Mouse (Mus musculus) right cerebral cortex, postnatal 4 days (tissue): Measurements from ENCODE around the gene Slc16a10.

Experiments used
- DNase-seq: peaks from one replicate; pipeline ENCODE4 v3.0.0-alpha.2; 2022

Slc16a10 gene

DNA sequence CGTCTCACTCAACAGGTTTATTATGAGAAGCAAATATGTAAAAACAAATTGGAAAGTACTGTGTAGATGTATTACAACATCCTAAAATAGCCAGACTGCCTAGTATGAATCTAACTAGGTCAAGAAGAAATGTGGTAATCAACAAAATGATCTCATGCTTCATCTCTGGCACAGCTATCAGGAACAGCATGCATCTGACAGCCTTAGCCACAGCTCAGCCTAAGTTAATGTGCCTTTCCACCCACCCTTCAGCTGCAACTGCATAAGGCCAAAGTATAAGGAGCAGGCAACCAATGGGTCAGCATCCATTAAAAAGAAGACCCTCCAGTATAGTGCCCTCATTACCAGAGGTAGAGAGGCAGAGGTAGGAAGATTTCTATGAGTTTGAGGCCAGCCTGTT, 34.1 kb downstream of the Slc16a10 start:
- DNase-seq: no peak

DNA sequence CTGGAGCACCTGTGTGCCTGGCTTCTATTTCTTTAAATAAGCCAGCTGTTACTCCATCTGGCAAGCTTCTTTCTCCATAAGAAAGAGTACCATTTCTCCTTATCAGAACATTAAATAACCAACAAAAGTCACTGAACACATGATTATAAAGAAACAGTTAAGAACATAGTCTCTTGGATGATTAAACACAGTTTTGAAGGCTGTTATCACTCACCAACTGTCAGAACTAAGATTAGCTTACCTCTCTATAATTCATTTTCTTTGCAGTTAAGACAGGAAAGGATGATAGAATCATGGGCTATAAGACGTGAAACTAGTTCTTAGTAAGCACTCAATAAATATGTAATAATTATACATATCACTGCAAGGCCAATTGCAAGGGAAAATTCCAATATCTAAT, 36.9 kb downstream of the Slc16a10 start:
- DNase-seq: no peak

DNA sequence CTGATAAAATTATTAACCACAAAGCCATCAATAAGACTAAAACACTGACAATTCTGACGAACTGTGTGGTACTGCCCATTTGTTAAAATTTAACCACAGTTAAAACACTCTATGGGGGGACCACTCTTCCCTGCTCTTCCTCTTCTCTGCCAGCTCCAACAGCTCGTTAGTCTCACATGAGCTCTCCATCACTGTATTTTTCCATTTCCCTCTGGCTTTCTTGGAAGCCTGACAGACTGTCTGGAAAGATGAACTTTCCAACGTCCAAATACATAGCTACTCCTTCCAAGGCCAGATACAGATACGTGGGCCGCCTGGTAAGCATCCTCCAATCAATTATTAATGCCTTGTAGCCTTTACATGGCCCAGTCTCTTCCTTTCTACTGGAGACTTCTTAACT, 38.3 kb downstream of the Slc16a10 start:
- DNase-seq: no peak

DNA sequence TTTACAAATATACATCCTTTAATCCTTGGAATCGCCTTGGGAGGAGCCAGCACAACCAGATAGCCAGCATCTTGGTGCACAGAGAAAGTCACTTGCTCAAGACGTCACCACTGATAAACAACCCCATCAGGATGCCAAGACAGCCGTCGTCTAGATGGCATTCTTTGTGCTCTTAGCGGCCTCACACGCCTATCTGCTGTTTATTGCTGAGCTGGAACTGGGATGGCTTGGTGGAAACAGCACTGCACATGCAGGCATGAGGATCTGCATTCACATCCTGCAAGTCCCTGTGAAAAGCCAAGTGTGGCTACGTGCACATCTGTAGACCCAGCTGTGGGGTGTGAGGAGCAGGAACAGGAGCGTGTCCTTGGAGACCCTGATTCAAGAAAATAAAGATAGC, 39.1 kb downstream of the Slc16a10 start:
- no peak for DNase-seq

DNA sequence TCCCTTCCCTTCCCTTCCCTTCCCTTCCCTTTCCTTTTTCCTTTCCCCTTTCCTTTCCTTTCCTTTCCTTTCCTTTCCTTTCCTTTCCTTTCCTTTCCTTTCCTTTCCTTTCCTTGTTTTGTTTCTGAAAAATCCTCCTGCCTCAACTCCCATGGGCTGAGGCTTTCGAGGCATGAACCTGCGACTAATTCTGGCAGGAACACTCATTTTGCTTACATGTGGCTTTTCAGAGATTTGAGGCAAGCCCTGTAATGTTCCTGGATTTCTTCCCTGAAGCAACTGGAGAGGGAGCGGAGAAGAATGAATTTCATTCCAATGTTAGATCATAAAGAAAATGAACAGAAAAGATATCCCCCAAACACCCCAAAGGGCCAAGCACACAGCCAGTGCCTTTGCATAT, 39.9 kb downstream of the Slc16a10 start:
- DNase-seq: no peak

DNA sequence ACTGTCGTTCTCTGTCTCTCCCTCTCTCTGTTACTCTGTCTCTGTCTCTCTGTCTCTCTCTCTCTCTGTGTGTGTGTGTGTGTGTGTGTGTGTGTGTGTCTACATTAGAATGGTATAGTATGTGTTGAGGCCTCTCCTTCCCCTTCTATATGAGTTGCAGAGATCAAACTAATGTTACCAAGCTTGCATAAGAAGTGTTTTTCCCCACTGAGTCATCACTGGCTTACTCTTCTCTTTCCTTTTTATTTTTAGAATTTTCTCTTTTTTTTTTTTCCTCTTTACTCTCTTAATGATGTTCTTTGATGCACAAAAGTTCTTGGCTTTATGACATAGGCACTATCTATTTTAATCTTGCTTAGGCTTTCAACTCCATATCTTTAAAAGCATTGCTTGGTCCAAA, 43.6 kb downstream of the Slc16a10 start:
- no peak for DNase-seq

DNA sequence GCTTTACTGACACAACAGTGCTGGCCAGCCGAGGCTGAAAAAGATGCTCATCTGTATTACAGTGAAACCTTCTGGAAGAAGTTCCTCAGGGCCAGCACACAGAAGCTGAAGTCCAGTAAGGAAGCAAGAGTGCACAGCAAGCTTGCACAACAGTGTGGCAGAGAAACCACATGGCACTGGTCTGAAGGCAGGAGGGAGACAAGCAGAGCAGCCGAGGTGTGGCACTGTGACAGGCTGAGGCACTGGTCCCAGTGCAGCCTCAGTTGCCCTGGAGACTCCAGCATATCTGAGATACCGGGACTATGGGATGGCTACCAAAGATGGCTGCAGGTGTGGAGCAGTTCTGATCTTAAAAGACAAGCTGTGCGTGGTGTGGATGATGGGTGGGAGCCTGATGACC, 44.5 kb downstream of the Slc16a10 start:
- no peak for DNase-seq

DNA sequence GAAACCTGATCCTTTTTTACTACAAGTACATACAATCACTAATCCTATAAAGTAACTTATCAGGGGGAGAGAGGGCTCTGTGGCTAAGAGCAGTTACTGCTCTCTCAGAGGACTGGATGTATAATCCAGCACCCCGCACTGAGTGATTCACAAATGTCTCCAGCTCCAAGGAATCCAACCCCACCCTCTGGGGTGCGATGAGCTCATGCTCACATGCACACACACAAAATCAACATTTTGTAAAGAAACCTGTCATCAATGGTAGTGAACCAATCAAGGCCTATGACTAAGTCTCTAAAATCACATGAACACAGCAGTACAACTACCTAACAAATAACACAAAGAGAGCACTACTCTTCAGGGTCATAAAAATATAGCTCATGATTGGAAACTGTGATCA, 47.3 kb downstream of the Slc16a10 start:
- DNase-seq: no peak

DNA sequence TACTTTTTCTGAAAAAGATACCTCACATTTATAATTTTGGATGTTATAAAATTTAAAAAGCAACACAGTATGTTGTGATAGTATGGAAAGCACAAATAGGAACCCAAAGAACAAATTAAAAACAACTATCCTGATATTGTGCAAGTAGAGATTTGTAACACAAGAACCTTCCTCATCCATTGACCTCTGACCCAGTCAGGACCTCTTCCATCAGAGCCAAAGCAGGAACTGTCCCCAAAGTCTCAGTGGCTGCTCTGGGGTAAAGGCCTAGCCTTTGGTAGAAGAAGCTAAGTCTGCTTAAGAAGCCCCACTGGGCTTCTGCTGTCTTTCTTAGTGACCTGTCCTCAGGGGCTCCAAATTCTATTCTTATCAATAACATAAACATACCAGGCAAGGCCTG, 48.5 kb downstream of the Slc16a10 start:
- no peak for DNase-seq

DNA sequence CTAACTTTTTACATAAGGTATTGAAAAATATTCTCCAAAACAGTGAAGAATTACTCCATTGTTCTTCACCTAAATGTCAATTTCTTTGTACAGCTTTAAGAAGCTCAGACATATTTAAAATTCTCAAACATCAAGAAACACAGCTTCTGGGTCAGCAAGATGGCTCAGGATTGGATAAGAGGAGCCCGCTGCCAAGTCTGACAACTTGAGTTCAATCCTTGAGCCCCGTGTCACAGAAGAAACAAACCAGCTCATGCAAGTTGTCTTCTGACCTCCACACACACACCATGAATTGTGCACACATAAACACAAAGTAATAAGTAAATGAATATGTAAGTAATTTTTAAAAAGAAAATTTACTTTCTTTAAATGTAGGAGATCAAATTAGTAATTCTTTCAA, 50.6 kb downstream of the Slc16a10 start:
- no peak for DNase-seq

DNA sequence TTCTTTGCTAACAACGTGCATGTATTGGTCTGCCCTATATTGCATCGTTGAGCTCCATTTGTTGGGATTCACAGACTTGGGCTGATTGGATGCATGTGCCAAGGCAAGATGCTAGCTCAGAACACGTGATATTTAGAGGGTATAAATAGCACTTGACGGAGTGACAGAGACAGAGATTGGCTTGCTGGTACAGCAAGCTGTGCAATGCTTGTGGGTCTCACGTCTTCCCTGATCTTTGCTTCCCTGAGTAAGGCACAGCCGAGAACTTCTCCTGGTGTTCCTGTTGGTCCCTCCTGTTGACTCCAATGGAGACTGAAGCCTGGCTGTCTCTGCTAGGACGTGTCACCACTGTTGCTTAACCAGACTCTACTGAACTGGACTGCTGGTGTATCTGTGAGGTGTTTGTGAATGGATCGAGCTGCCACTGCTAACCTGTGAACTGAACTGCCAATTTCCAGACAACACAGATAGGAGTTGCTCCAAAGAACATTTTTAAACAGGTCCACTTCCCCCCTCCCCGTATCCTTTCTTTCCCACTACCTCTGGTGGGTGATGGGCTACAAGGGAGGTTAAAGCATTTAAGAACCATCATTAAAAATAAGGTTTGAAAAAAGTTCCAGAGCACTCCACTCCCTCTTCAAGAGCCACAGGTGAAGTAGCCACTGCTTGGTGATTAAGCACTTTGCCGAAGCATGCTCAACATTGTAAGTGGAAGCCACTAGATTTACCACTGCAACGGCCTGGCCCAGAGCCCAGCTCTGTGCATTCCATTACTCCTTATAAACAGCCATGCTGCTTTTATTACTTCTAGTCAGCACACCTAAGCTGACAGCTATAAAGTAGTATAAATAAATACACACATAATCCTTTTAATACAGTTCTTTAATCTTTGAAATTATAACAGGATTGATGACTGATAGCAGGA, 51.3 kb downstream of the Slc16a10 start:
- DNase-seq: no peak

DNA sequence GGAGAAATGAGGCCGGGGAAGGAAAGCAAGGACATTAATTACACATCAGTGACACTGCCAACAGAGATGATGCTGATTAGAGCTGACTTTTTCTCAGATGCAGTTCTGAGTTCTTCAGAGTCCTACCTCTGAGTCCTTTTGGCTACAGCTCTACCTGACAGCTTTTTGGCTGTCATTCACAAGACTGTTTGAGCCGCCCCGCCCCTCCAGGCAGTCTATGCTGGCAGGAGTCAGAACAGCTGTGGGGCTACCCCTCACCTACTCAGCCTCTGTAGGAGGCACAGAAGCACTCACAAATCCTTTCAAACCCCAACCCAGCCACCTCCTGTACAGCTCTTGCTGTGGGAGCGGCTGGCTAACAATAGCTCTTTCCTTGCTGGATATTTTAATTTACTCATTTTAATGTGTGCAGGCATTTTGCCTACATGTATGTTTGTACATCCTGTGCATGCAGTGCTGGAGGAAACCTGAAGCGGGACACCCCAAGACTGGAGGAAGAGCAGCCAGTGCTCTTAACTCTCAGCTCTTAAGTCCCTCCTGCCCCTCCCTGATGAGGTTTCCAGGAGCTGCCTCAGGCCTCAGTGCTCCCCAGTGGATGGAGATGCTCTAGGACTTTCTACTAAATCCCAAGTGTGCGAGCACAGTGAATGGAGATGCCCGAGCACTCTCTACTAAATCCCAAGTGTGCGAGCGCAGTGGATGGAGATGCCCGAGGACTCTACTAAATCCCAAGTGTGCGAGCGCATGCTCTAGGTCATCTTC, 57.5 kb downstream of the Slc16a10 start:
- DNase-seq: no peak

DNA sequence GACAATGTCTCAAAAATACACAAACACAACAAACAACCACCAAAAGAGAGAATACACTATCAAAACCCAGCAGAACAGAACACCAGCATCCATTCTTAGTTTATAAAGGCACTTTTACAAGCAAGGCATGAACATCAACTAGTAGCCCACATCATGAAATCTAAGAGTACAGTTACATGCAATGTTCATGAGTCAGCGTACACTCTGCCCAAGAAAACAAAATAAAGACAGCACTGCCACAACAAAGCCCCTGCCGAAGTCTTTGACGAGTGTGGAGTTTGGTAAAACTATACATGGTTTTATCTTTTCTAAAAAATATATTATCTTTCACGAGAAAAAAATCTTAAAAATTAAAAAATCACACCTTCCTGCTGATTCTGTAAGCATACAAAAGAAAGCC, 58.5 kb downstream of the Slc16a10 start:
- no peak for DNase-seq

DNA sequence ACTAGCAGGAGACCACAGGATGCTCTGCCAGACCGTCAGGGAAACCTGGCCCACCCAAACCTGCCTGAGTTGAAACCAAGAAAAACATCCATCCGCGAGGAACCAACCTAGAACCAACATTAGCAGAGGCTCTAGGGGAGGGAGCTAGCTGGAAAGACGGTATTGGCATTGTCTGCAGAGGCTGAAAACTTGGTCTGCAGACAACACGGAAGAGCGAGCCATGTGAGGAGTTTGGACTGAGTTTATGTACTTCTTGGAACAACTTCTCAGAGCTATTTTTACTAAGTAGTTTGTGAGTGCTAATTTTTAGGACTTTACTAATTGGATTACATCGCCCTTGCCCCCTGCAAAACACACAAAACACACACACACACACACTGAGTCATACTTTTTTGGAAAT, 59.4 kb downstream of the Slc16a10 start:
- DNase-seq: no peak

DNA sequence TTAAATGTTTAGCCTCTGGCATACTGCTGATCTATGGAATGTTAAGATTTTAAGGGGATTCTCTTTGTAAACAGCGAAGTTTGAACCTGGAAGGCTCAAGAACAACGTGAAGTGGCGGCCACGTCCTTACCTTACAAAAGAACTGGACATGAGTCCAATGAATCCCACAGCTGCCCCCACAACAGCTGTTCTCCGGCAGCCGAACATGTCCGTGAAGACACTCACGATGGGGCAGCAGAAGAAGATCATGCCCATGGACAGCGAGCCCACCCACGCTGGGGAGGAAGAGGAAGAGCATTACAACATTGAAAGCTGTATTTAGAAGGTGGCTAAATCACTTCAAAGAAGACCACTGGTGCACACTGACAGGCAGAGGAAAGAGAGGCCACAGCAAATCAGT, 61.5 kb downstream of the Slc16a10 start:
- DNase-seq: no peak

DNA sequence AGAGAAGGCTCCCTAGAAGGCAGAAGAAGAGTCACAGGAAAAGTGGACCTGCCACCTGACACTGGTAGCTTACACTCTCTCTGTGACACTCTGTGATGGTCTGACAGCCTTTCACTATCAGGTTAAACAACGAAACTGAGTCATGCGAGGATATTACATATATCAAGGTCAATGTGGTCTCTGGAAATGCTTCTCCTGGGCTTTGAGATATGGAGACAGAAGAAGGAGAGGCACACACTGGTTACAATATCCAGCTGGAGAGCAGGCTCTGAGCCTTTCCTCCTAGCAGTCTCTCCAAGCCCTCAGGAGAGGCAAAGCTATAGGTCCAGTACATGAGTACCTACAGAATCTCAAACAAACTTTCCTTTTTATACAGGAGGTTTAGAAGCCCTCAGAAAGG, 62.8 kb downstream of the Slc16a10 start:
- no peak for DNase-seq

DNA sequence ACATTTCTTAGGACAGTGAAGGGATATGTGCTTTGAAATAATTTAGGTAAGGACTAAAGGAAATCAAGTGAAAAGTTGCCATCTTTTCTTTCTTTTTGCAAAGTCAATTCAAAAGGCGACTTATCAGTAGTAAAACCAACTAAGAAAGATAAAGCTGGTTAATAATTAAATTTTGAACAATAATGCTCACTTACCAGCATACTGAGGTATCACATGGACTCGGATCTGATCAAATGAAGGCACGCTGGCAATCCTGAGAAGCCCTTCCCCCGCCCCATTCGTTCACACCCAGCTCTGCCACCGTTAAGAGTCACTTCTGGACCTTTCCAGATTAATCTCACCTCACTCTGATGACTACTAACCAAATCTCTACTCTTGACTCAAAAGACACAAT, 64.1 kb downstream of the Slc16a10 start:
- no peak for DNase-seq

DNA sequence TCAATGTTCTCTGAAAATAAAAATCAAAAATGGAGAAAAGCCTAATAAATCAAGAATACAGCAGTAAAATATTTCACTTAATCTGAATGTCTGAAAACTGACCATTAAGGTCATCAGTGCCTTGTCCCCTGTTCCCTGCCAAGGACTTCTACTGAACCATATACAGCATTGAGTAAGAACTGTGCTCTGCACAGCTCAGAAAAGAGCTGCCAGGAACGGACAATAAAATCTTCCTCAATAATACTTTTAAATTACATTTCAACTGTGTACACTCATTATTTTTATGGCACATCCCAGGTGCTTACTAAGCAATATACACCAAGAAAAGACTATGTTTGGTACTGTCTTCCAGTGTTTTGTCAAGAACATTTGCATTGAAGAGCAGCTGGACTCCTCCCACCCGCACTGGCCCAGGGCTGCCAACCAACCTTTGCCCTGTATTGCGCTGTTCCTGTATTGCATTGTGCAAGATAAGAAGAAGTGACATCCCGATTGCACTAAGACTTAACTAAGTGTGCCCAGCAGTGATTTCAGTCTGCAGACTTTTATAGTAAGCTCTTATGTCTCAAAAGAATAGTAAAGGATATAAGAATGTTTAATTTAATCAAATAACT, 64.6 kb downstream of the Slc16a10 start:
- no peak for DNase-seq

DNA sequence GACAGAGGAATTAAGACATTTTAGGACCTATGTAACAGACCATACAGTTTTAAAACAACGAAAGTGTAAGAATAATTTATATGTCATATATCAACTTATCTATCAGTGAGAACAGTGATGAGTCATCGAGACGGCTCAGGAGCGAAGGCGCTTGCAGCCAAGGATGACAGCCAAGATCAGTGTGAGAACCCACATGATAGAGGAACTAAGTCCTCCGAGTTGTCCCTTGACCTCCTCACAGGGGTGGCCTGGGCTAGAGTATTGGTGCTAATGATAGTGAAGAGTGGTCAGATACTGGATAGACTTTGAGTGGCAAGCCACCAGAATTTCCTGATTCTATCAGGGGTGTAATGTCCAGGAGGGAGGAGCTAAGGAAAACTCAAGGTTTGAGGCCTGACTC, 68.5 kb downstream of the Slc16a10 start:
- no peak for DNase-seq

DNA sequence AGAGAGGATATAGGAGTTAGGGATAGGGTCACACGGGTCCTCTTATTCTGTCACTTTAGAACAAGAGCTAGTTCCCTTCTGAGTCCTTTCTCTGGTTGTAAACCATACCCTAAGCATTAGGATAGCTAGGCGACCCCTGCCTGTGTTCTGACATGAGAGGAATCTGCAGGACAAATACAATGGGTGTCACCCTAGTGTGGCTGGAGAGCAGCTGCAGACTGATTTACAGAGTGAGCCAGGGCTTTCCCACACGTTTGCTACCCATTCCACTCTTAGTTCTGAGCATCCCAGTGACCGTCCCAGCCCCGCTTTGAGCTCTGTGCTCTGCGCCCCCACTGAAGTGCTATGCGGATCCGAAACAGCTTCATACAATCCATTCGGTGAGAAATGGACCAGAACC, 71.4 kb downstream of the Slc16a10 start:
- no peak for DNase-seq

DNA sequence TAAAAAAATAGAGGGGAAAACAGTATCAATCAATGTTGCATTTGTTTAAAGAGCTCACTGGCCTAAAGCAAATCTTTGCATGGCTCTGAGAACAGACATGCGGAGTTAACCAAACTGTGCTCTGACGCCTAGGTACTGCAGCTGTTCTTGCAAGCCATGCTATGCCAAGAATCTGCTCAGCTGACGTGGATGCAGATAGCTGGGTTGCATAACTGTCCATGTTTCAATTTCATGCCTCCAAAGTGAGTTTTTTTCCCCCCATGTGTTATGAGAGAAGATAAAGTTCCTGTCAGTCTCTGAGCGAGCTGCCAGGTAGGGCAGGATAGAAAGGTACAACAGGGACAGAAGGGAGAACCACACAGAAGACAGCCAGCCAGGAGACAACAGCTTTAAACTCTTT, 72.8 kb downstream of the Slc16a10 start:
- no peak for DNase-seq

DNA sequence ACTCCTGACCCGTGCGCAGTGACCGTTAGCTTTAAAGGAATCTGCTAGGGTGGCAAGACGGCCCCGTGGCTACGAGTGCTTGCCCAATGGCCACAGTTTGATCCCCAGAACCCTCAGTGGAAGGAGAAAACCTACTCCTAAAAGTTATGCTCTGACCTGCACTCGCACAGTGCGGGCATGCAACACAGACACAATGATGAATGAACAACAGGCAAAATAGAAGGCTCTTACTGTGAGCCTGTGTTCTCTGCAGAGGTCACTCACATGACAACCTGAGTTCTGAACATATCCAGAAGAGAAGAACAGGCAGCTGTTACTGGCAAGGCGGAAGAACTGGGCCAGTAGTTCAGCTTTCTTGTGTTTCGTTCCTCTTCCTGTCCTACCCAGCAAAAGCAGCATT, 73.5 kb downstream of the Slc16a10 start:
- DNase-seq: no peak

DNA sequence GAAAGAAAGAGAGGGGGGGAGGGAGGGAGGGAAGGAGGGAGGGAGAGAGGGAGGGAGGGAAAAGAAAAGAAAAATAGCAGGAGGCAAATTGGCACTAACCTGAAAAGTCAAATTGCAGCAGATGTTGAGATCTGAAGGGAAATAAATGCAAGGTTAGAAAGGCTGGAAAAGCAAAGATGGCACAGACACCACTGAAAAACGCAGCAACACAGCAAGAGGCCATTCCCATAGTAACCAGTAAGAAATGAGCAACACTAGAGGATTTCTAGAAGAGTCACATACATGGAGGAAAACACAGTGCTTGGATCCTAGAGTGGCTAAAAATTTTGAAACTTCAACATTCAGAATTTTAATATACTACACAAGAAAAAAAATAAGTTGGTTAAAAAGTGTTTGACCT, 74.5 kb downstream of the Slc16a10 start:
- DNase-seq: no peak

DNA sequence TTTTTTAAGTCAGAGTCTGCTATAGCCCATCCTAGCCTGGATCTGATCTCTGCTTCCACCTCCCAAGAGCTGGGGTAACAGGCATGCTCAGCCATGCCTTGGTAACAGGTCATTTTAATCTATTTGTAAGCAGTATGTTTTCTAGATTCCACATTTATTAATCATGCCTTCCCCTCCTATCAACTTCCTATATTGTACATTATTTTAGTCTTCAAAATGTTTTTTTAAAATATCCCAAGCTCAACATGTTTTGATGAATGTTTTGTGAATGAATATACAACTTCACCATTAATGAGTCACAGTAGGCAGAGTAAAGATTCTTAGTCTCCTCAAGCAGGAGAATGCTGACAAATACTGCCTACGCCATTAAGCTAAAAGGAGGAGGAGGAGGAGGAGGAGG, 75.0 kb downstream of the Slc16a10 start:
- DNase-seq: no peak
